9 mouse cellular contexts compared by ENCODE assay signal in the genomic region with DNA sequence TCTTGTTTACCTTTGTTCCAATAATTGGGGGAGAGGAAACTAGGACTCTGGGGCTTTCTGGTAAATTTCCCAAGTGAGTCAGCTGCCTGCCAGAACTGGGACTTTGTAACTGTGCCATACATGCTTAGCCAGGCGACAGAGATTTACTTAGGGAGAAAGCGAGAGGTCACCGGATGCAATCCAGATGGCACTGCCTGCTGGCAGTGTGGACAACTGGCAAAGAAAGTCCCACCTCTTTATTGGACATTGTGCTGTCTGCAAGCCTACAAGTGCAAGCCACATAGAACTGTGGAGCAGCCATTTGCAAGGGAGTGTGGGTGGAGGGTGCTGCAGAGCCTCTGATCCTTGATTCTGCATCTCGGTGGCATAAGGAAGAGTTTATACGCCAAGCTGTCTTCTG.
DNase-seq lines count a peak whose midpoint lies in the region; ATAC-seq lines count a peak whose summit lies in the region.
"Had no signal": no experiment of that assay in that cellular context is flagged by ENCODE, and none has a peak within 500 bp of the region (broad histone marks: within the 10 kb centered on the region; RNA-seq: fewer than 3 reads in every experiment).

No protein-coding gene starts in this region.

- H3K9me3 ChIP-seq in forebrain, embryonic 14.5 days (replicated peaks; ENCODE audit: control insufficient read depth, low read length) = no peaks in the 10 kb centered on the region
- H3K9me3 ChIP-seq in hindbrain, embryonic 11.5 days (ENCODE audit: control insufficient read depth, low read length) = no peaks in the 10 kb centered on the region
- H3K9me3 ChIP-seq: embryonic facial prominence, embryonic 15.5 days had no signal

- H3K27me3 ChIP-seq in forebrain, embryonic 14.5 days (replicated peaks; ENCODE audit: control insufficient read depth, insufficient read depth, low read length) = no peaks in the 10 kb centered on the region
- no peaks in the 10 kb centered on the region for H3K27me3 ChIP-seq in hindbrain, embryonic 11.5 days (ENCODE audit: control insufficient read depth, insufficient read depth, low read length)
- H3K27me3 ChIP-seq: embryonic facial prominence, embryonic 15.5 days had no signal

- no peaks in the 10 kb centered on the region for H3K4me1 ChIP-seq in forebrain, embryonic 14.5 days (ENCODE audit: control insufficient read depth, insufficient read depth, low read length)
- no peaks in the 10 kb centered on the region for H3K4me1 ChIP-seq in hindbrain, embryonic 11.5 days (replicated peaks; ENCODE audit: control insufficient read depth, insufficient read depth, low read length)
- H3K4me1 ChIP-seq: embryonic facial prominence, embryonic 15.5 days had no signal

- H3K4me2 ChIP-seq in forebrain, embryonic 14.5 days (ENCODE audit: low read length) = no peak overlapping the region
- no peak overlapping the region for H3K4me2 ChIP-seq in hindbrain, embryonic 11.5 days (replicated peaks; ENCODE audit: low read depth, low read length)
- H3K4me2 ChIP-seq: embryonic facial prominence, embryonic 15.5 days had no signal

- H3K27ac ChIP-seq in forebrain, embryonic 14.5 days (ENCODE audit: low read depth, low read length) = no peak overlapping the region
- no peak overlapping the region for H3K27ac ChIP-seq in hindbrain, embryonic 11.5 days (ENCODE audit: low read depth, low read length)
- H3K27ac ChIP-seq: embryonic facial prominence, embryonic 15.5 days; kidney, postnatal 0 days had no signal

- 46% methylated on average over 5 of the region's 5 CpGs for WGBS in forebrain, embryonic 14.5 days
- 82% methylated on average over 5 of the region's 5 CpGs for WGBS in hindbrain, embryonic 11.5 days

- no peak overlapping the region for H3K4me3 ChIP-seq in forebrain, embryonic 14.5 days (ENCODE audit: low read depth, low read length)
- no peak overlapping the region for H3K4me3 ChIP-seq in hindbrain, embryonic 11.5 days (ENCODE audit: low read depth, low read length)
- H3K4me3 ChIP-seq: embryonic facial prominence, embryonic 15.5 days had no signal

- no peak overlapping the region for H3K9ac ChIP-seq in forebrain, embryonic 14.5 days (ENCODE audit: low read length)
- H3K9ac ChIP-seq in hindbrain, embryonic 11.5 days (ENCODE audit: low read depth, low read length) = no peak overlapping the region
- H3K9ac ChIP-seq: embryonic facial prominence, embryonic 15.5 days had no signal

- H3K36me3 ChIP-seq in forebrain, embryonic 14.5 days (ENCODE audit: control insufficient read depth, insufficient read depth, low read length) = no peaks in the 10 kb centered on the region
- H3K36me3 ChIP-seq in hindbrain, embryonic 11.5 days (ENCODE audit: control insufficient read depth, insufficient read depth, low read length) = no peaks in the 10 kb centered on the region
- H3K36me3 ChIP-seq: embryonic facial prominence, embryonic 15.5 days had no signal

- DNase-seq in lung, postnatal 4 days = peak; percentile 10 to 40
- DNase-seq in lung, postnatal 25 days (ENCODE audit: low spot score) = no peak
- peak; percentile 71 for DNase-seq in forebrain, embryonic 14.5 days (ENCODE audit: low spot score)
- DNase-seq in left cerebral cortex, adult 11 months (ENCODE audit: low spot score) = peak; percentile 14
- DNase-seq in spleen, postnatal 14 days (ENCODE audit: low spot score in 2 of 2) = no peak
- DNase-seq in kidney, adult 18-20 months = no peak
- no peak for DNase-seq in hindbrain, embryonic 11.5 days (ENCODE audit: low spot score)

- peak; percentile 66; the same call in 1 of the 2 replicates for ATAC-seq in forebrain, embryonic 14.5 days
- ATAC-seq in hindbrain, embryonic 11.5 days (ENCODE audit: low FRiP score) = no peak

Comparison
In these comparisons a context has a peak if more than half of its experiments do, and no peak if none do; other contexts are left out.
1. DNase-seq: peak in lung, postnatal 4 days (2 of 2), forebrain, embryonic 14.5 days (single experiment) and left cerebral cortex, adult 11 months (single experiment); none in lung, postnatal 25 days (single experiment), spleen, postnatal 14 days (0 of 2), kidney, adult 18-20 months (single experiment) and hindbrain, embryonic 11.5 days (single experiment).